Mouse (Mus musculus) small intestine, adult 2 months (tissue): ENCODE results near the gene Prlr.

Experiments
- CTCF ChIP-seq: fragments of 200-500 bp; IDR thresholded peaks from 2 replicates; pipeline ENCODE4 v1.5.1; 2012; ENCODE audit warnings: low read depth, mild to moderate bottlenecking, control low read depth, inconsistent platforms, low read length, moderate library complexity, mixed read lengths; ENCODE audit not compliant: insufficient replicate concordance, insufficient read length; ENCODE audit errors: extremely low read depth
- POLR2A ChIP-seq: fragments of 200-500 bp; IDR thresholded peaks from 2 replicates; pipeline ENCODE4 v1.6.1; 2012; ENCODE audit warnings: low read depth, mild to moderate bottlenecking, control low read depth, inconsistent platforms, low read length, moderate library complexity

DNA sequence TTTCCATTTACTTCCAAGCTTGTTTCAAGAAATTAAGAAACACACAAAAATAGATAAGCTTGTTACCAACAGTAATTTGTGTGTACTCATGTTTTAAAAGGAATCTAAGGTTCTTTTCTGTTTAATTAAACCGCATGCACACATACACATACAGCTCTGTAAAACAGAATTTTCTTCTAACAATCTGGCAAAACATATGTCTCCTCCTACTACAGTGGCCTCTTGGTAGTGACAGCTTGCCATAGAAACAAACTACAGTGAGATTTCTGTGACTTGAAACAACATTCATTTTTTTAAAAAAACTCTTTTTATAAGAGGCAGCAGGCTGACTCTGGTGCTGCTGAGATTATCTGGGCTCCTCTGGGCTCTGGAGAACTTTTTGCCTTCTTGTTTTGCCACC lies 129.4 kb downstream of the Prlr start:
- TF ChIP-seq CTCF (no peak), POLR2A (no peak)
